Comparison of ENCODE assay signal across 8 mouse cellular contexts in the genomic region with DNA sequence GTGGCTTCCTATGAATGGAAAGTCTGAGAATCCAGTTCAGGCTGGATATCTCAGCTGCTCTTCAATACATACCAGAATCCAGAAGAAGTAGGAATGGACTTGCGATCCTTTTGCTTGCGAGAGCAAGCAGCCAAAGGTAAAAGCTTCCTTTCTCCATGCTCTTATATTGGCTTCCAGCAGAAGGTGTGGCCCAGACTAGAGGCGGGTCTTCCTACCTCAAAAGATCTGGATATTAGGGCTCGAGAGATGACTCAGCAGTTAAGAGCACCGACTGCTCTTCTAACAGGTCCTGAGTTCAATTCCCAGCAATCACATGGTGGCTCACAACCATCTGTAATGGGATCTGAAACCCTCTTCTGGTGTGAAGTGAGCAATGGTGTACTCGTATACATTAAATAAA. TPM values are rescaled to one million over a fixed set of nuclear protein-coding genes. Genes with fewer than 3 reads are reported as not detected.
DNase-seq lines count a peak whose midpoint lies in the region; ATAC-seq and TF ChIP-seq lines count a peak whose summit lies in the region.

TSS of gene Cpsf6 (minus strand) at position 108 of the 400 bp plus-strand sequence.

- H3K27ac ChIP-seq in thymus, adult 2 months (ENCODE audit: control insufficient read depth, insufficient read depth, low read length), result no peak within 1 kb of the TSS
- no peak within 1 kb of the TSS for H3K27ac ChIP-seq in embryonic facial prominence, embryonic 15.5 days (replicated peaks)
- H3K27ac ChIP-seq in heart, embryonic 15.5 days, result no peak within 1 kb of the TSS

- WGBS in thymus, adult 2 months, result 84% methylated on average over 6 of the region's 6 CpGs
- WGBS in embryonic facial prominence, embryonic 15.5 days, result 82% methylated on average over 6 of the region's 6 CpGs
- 77% methylated on average over 6 of the region's 6 CpGs for WGBS in heart, embryonic 15.5 days

- no peaks in the 10 kb centered on the region for H3K27me3 ChIP-seq in thymus, adult 2 months (ENCODE audit: control insufficient read depth, insufficient read depth, low read length)
- no peaks in the 10 kb centered on the region for H3K27me3 ChIP-seq in embryonic facial prominence, embryonic 15.5 days
- no peaks in the 10 kb centered on the region for H3K27me3 ChIP-seq in heart, embryonic 15.5 days
- no peaks in the 10 kb centered on the region for H3K27me3 ChIP-seq in myocyte (ENCODE audit: control insufficient read depth, insufficient read depth, insufficient read length)

- DNase-seq in thymus, adult 2 months, result no peak
- DNase-seq in thymus, postnatal 14 days, result no peak
- DNase-seq in left cerebral cortex, postnatal 36 days (ENCODE audit: low spot score in 2 of 2), result no peak
- no peak for DNase-seq in embryo, embryonic 10 days (ENCODE audit: low spot score)

- no peak within 1 kb of the TSS for H3K4me2 ChIP-seq in embryonic facial prominence, embryonic 15.5 days (replicated peaks)
- no peak within 1 kb of the TSS for H3K4me2 ChIP-seq in heart, embryonic 15.5 days
- no peak within 1 kb of the TSS for H3K4me2 ChIP-seq in myocyte (ENCODE audit: low read depth)

- TF ChIP-seq CTCF in thymus, adult 2 months (IDR thresholded peaks at IDR 0.05; ENCODE audit: borderline replicate concordance, control insufficient read depth, extremely low read depth, insufficient read depth, low read length, poor library complexity), result no peak

- H3K36me3 ChIP-seq in thymus, adult 2 months (ENCODE audit: control insufficient read depth, insufficient read depth, low read length), result no peaks in the 10 kb centered on the region
- no peaks in the 10 kb centered on the region for H3K36me3 ChIP-seq in embryonic facial prominence, embryonic 15.5 days
- H3K36me3 ChIP-seq in heart, embryonic 15.5 days, result no peaks in the 10 kb centered on the region
- no peaks in the 10 kb centered on the region for H3K36me3 ChIP-seq in myocyte (ENCODE audit: control insufficient read depth, insufficient read depth)

- H3K4me3 ChIP-seq in thymus, adult 2 months (ENCODE audit: control insufficient read depth, insufficient read depth, low read length), result no peak within 1 kb of the TSS
- no peak within 1 kb of the TSS for H3K4me3 ChIP-seq in embryonic facial prominence, embryonic 15.5 days (replicated peaks)
- no peak within 1 kb of the TSS for H3K4me3 ChIP-seq in heart, embryonic 15.5 days
- no peak within 1 kb of the TSS for H3K4me3 ChIP-seq in myocyte

- no peak for TF ChIP-seq POLR2A in thymus, adult 2 months (IDR thresholded peaks at IDR 0.05; ENCODE audit: control insufficient read depth, extremely low read depth, insufficient read depth, low read length, poor library complexity)
- no peak for TF ChIP-seq POLR2A in myocyte (IDR thresholded peaks at IDR 0.05; ENCODE audit: insufficient read length, low read depth)

- H3K9ac ChIP-seq in embryonic facial prominence, embryonic 15.5 days, result no peak within 1 kb of the TSS
- no peak within 1 kb of the TSS for H3K9ac ChIP-seq in heart, embryonic 15.5 days

- H3K9me3 ChIP-seq in embryonic facial prominence, embryonic 15.5 days (replicated peaks), result no peaks in the 10 kb centered on the region
- no peaks in the 10 kb centered on the region for H3K9me3 ChIP-seq in heart, embryonic 15.5 days (replicated peaks)

- peaks cover 2% of the 10 kb centered on the region; the same call in 1 of the 2 replicates for H3K4me1 ChIP-seq in thymus, adult 2 months (replicated peaks; ENCODE audit: control insufficient read depth, insufficient read depth, low read length)
- peaks cover 4% of the 10 kb centered on the region; the same call in 1 of the 2 replicates for H3K4me1 ChIP-seq in embryonic facial prominence, embryonic 15.5 days
- H3K4me1 ChIP-seq in heart, embryonic 15.5 days (replicated peaks), result peaks cover 4% of the 10 kb centered on the region

- no peak within 1 kb of the TSS for H3ac ChIP-seq in myocyte (ENCODE audit: control insufficient read depth, insufficient read length)

- no peak for ATAC-seq in embryonic facial prominence, embryonic 15.5 days (ENCODE audit: insufficient number of reproducible peaks, low FRiP score, low TSS enrichment, low read depth)
- ATAC-seq in heart, embryonic 15.5 days (replicated peaks; ENCODE audit: insufficient number of reproducible peaks, insufficient read depth, low FRiP score, low read depth), result no peak
- ATAC-seq in frontal cortex, adult (ENCODE audit: low TSS enrichment), result no peak

- H3K79me2 ChIP-seq in myocyte (ENCODE audit: control insufficient read depth, insufficient read depth), result peaks cover 16% of the 10 kb centered on the region

- intact Hi-C loops in left cerebral cortex, postnatal 36 days (cut with DNase I), result loop anchor here (5.0 kb wide), 1 partner anchor 52 kb away; no protein-coding TSS in a partner anchor

TF ChIP-seq in myocyte, 11 proteins besides CTCF, POLR2A, EP300 and RAD21:
- no peak for TF ChIP-seq MYOG (IDR thresholded peaks at IDR 0.05; ENCODE audit: control insufficient read depth in 1 of 3, insufficient read depth in 1 of 3, insufficient read length in 2 of 3, low read depth in 2 of 3)
- TF ChIP-seq E2F4 (IDR thresholded peaks at IDR 0.05; ENCODE audit: insufficient read depth), result no peak
TF ChIP-seq in myocyte: peak in this region for 0.

RNA-seq across cellular contexts. Expression of gene Cpsf6, which starts in this region (rescaled TPM):
- polyA plus RNA-seq in thymus, adult 2 months (2012; rRNA removed), result 171 and 218 TPM in 2 replicates
- polyA plus RNA-seq in embryonic facial prominence, embryonic 15.5 days (2015; fragmentation: Nextera tagmentation; extraction: Ambion mirVana), result 124 and 127 TPM in 2 replicates
- polyA plus RNA-seq in heart, embryonic 15.5 days (2015; fragmentation: Nextera tagmentation; extraction: Ambion mirVana), result 78.5 and 85.9 TPM in 2 replicates
- total RNA-seq in left cerebral cortex, postnatal 36 days (2021), result 100 to 1,000 TPM in 1 of 2 experiments, 10 to 100 TPM in 1; 94.5 to 120 TPM
- 21.8 TPM for polyA plus RNA-seq in myocyte (2012; fragmentation: generic; extraction: Trizol)
